Mouse (Mus musculus): ENCODE measurements around the gene Ssbp3.

The Ssbp3 gene

DNA sequence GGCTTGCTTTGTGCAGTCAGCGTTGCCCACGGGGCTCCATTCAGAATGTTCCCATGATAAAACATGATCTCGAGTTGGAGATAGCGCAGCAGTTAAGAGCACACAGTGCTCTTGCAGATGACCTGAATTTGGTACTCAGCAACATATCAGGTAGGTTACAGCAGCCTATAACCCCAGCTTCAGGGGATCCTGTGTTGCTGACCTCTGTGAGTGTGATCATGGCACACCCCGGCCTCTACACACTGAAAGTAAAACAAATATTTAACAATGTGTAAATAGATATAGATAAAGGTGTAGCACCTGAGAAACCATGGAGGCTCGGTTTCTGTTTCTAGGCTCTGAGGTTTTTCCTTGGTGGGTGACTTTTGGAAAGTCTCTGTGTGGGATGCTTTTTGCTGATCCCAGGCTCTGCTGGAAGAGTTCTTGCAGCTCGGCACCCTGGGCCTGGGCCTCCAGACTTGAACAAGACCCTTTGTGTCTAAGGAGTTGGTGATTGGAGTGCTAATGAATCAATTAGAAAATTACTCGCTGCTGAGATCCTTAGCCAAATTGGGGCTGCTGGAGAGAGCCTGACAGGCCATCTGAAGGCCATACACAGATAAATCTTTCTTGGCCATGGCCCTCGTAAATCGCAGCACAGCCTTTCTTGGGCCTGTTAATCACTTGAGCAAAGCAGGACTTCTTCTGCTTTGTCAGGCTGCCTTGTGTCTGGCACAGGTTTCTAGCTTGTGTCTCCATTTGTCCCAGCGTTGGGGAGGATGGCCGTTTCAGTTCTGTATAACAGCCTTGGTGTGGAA lies 49.2 kb downstream of the Ssbp3 start:
- DNase-seq (ENCODE audit: low spot score): no peak

DNA sequence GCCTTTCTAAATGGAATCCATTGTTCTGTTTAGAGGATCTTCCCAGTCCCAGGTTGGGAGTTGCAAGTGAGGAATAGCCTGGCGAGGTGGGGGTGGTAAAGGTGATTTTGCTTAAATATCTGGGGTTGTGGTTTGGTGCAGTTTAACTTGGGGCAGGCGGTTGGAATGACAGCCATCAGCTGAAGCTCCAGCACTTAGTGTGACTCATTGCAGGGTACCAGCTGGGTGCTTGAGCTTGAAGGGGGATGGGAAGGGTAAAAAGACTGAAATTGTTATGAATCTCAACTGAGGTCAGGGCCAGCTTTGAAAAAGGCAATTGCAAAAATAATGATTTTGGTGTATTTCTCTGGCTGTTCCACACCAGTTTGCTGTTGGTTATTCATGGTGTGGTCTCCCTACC lies 50.0 kb downstream of the Ssbp3 start:
- DNase-seq (ENCODE audit: low spot score): no peak

DNA sequence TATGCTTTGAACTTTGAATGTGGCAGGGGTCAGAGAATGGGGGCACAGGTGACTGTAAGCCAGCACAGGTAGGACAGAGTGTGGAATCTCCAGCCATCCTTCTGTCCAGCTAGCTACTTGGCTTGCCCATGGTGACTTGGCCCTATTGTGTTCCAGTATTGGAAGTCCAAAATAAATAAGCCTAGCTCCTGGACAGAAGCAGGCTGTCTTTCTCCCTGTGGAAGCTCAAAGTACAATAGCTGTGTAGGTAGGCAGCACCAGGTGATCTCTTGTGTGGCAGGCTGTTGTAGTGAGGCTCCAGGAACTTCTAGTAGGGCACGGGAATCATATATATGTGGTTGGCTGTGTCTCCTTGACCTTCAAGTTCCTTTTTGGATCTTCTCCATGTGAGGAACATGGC lies 50.8 kb downstream of the Ssbp3 start:
- DNase-seq (ENCODE audit: low spot score): no peak

DNA sequence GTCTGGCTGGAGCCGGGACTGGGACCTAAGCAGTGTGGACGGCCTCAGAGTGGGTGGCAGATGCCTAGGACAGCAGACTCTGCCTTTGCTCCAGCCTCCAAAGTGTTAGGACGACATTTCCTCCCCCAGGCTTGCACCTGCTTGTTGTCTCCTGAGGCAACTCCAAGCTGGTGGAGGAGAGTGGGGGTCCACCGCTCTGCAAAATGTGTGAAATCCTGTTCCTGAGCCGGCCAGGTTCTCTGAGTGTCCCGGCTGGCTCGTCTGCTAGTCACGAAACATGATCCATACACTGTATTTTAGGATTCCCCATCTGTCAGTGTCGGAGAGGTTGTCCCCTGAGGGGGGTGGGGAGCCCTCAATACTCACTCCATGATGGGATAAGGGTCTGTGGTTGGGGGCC lies 53.9 kb downstream of the Ssbp3 start:
- DNase-seq (ENCODE audit: low spot score): no peak

DNA sequence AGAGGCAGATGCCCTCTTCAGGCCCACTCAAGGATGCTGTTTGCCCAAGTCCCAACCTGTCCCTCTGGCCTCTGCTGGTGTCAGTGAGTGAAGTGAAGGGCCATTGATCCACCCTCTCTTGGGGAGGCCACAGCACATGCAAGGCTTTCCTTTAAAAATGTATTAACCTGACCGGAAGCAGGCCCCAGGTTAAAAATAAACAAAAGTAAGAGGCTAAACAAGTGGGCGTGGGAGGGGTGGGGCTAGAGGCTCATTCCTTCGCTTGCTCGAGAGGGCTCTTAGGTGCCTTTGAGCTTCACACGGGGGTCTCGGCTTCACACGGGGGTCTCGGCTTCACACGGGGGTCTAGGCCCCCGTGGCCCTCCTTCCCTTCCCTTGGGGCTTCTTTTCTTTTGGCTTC lies 54.5 kb downstream of the Ssbp3 start:
- no peak for DNase-seq (ENCODE audit: low spot score)

DNA sequence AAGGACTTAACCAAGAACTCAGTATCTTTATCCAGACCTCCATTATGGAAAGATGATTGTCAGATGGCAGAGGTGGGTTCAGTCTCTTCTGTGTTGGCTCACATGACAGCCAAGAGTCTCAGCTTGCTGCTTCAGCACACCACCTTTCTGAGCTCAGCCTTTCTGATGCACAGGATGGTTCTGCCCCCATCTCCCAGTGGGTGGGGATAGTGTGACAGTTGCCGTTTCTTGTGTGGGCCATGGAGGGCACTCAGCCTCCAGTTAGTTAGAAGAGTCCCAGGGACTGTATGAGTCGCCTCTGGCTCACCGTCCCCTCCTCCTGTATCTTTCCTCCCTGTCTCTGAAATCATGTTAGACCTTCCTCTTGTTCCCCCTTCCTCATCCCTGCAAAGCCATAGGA lies 55.9 kb downstream of the Ssbp3 start:
- DNase-seq (ENCODE audit: low spot score): no peak

DNA sequence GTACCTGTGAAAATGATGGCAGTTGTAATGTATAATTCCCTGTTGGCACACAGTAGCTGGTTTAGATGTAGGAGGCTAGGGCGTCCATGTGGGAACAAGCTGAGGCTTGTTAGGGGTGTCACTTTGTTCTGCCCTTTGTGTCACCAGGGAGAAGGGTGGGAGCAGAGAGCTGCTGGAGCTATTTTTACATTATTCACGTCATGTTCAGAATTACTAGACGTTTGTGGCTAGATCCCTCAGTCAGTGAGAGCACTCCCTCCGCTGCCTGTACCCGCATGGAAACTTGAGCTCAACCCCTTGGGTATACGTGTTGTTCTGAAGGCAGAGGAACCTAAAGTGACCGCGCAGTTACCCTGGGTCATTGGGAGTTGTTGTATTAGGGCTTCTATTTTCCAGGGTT lies 58.4 kb downstream of the Ssbp3 start:
- DNase-seq (ENCODE audit: low spot score): no peak

DNA sequence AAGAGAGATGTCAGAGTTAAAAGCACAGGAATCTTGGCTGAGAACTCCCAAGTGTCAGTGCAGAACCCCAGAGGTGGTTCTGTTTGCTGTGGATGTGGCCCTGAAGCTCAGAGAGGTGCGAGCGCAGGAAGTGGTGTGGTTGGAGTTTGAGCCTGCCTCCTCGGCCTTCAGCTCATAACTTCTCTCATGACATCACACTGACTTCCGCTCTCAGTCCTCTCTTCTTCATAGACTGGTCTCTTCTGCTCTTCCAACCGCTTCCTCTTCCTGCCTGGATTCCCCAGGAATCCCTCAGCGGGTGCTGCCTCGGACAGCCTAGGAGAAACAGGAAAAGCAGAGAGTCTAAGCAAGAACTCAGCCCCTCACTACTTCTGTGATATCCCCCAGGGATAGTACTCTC lies 60.3 kb downstream of the Ssbp3 start:
- DNase-seq (ENCODE audit: low spot score): no peak

DNA sequence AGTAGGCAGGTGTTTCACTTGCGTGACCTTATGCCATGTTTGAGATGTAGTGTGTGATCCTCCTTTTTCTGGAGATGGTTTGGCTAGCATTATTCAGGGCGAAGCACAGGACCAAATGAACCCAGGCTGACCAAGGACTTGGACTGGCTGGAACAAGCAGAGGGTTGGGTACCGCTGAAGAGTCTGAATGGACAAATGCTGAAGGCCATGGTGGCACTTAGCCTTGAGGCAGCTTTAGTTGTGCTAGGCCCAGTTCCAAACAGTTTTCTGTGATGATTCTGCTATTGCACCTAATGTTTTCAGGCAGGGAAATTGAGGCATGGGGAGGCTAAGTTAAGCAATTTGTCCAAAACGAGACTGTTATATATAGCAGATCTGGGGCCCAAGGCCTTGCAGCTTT lies 61.6 kb downstream of the Ssbp3 start:
- DNase-seq (ENCODE audit: low spot score): no peak

DNA sequence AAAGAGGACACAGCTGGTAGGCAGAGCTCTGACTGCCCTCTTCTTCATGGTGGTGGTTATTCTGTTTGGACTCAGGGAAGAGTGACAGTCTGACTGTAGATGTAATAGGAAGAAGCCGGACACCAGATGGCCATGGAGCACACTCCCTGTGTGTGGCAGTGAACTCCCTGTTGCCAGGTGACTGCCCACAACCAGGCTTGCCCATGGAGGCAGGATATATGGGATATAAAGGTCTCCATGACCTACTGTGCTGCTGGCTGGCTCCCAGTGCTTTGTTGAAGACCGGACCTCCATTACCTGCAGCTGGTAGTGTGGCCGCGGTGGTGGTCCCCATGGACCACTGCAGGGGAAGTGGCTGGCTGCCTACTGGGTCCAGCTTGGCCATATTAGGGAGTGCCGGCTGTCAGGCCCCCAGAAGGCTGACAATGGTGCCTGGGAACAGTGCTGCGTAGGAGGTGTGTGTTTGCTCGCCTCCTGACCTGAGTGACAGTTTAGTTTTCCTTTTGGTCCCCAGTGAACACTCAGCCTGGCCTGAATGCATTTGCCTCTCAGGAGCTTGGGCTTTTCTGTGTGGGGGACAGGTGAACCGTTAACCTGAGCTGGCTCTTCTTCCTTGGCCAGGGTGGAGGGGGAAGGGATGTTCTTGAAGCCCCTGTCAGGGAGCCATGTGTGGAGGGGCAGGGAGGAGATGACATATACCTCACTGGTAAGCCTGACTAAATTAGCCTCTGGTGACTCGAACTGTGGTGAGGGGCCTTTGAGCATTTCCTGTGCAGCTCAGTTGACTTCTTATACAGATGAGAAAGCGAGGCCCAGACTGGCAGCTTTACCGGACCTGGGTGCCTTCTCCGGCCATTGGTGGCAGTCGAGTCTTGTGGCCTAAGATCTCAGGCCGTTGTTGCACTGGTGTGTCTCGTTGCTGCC lies 62.2 kb downstream of the Ssbp3 start:
- no peak for DNase-seq (ENCODE audit: low spot score)

DNA sequence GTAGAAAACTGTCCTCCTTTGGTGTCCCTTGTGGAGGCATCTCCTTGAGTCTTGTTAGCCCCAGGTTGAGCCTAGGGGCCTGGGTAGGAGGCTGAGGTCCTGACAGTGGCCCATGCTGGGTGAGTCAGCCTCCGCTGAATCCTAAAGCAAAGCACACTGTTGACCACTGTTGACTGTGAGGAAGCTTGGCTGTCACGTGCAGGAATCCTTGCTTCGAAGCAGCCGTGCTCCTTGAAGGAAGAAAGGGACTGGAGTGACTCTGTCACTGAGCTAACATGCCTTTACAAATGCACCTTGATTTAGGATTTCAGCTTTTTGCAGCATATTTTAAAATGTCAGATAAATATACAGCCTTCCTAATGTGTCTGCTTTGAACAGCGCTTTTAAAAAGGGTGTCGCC lies 64.8 kb downstream of the Ssbp3 start:
- DNase-seq (ENCODE audit: low spot score): no peak

DNA sequence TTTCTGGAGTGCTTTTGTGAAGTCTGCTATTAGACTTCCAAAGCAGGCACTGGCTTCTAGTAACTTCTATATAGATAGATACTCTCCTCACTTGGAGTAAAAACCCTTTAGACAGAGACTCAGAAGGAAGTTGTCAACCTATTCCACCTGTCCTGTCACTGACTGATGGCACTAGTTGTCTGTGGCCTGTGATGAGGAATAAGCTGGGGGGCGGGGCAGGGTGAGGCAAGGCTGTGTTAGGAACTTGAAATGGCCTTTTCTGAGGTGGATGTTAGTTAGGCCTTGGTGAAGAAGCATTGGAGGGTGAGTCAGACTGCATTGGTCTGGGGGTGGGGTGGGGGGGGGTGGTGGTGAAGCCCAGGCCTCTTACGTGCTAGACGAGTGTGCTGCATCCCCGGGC lies 65.4 kb downstream of the Ssbp3 start:
- DNase-seq (ENCODE audit: low spot score): no peak

DNA sequence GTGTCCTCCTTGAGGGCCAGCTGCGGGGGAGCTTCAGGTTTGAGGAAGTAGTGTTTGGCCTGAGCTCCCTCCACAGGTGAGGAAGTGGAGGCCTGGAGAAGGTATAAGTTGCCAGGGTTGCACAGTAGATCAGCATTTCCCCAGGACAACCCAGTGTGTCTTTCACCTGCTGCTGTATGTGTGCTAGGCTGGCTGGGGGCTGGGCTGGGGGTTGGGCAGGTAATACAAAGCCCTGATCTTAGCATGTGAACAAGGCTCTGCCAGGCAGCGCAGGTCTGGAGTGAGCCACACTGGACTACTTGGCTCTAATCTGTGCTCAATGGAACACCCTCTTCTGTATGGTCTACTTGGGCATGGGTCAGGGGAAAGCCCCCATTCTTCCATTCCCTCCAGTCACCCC lies 66.1 kb downstream of the Ssbp3 start:
- DNase-seq (ENCODE audit: low spot score): no peak

DNA sequence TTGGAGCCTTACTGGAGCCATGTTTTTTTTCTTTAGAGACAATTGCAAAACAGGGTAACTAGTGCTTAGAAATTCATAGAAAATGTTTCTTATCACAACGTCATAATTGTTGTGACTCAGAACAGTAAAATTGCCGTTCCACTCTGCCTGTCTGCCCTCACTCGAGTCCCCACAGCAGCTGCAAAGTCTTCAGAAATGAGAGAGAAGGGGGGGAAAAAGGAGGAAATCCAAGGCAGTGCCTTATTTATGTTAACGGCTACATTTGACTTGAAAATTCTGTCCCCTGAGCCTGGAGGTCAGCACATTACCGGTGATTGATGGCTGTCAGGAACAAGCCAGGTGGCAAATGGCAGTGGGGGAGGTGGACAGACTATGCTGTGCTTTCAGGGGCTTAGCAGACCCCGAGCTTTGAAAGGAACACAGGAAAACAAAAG lies 66.7 kb downstream of the Ssbp3 start:
- DNase-seq (ENCODE audit: low spot score): no peak

DNA sequence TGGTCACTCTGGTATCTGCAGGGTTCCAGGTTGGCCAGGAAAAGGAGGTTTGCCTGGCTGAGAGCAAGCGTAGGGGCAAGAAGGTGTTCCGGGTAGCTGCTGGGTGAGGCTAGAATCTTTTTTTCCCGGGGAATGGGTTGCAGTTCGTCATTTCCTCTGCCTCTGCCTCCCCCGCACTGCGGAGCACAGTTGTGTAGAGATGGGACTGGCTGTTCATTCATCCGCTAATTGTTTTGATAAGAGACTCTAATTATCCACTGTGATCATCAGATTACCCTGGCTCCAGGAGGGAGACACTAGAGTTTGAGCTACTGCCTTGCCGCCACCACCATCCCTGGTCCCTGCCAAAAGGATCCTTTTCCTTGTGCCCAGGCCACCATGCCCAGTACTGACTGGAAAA lies 67.9 kb downstream of the Ssbp3 start:
- no peak for DNase-seq (ENCODE audit: low spot score)

DNA sequence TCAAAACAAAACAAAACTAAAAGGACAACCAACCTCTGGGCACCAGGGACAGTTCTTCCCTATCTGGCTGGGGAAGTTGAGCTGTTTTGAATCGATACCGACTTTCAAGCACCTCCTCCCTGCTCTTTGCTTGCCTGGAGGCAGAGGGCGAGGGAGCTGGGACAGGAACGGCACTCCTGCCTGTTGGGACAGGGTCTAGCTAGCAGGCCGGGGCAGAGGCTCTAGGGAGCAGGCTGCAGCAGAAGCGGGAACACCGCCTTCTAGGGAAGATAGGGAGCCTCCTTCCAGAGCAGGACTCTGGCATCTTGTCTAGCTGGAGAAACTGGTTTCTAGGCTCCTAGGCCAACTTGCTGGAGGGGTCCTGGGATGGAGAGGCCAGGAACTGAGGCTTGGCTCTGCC lies 70.2 kb downstream of the Ssbp3 start:
- DNase-seq (ENCODE audit: low spot score): no peak

DNA sequence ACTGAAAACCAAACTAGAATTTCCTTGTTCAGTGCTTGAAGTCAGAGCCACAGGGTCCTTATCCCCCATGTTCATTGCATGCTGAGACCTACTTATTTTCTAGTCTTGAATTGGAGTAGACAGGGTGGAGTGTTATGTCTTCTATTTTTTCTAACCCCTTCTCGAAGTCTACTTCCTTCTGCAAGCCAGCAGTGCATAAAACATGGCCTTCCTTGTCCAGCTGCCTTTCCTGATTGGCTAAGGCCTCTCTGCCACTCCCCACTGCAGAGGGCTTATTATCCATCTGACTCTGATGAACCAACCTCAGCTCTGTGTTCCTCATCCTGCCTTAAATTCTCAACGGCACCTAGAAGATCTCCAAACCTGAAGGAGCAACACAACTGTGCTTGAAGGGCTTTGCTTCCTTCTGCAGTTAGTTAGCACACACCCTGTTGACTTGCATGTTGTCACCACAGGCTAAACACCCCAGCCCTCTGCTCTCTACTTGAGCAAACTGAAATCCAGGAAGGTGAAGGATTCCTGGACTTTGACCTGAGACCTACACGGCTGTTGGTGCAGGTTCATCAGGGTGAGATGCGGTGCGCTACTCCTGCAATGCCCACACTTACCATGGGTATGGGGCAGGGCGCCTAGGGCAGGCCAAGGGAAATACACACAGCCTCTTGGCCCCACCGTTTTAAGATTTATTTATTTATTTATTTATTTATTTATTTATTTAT lies 71.0 kb downstream of the Ssbp3 start:
- DNase-seq (ENCODE audit: low spot score): no peak

DNA sequence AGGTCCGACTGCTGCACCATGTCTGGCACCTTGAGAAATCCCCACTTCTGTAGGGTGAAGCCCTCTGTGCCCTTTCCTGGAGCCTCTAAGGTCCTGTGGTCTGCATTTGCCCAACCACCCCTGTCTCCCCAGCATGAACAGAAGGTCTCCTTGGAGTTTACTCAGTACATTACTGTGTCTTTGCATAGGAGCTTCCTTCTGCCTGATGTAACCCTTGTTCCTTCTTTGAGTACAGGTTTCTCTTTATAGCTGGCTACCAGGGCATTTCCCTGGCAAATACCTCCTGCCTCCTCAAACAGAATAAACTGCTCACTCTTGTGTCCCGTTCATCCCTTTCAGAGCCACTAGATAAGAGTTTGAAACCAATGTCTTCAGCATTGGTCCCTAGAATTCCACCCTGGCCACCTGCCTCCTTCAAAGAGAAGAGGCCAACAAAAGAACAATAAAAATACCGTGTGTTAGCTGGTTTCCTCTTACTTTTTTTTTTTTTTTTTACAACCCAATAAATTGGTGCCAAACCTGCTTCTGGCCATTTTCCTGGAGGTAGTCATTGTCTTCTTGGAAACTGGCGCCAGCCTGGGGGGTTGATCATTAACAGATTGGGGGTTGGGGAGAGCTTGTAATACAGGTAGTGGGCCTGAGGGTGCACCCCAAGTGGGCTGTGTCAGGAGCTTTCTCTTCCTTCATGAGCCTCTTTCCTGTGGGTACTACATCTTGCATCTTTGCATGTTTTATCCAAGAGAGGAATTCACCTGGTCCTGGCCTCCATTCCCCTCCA lies 72.0 kb downstream of the Ssbp3 start:
- no peak for DNase-seq (ENCODE audit: low spot score)

DNA sequence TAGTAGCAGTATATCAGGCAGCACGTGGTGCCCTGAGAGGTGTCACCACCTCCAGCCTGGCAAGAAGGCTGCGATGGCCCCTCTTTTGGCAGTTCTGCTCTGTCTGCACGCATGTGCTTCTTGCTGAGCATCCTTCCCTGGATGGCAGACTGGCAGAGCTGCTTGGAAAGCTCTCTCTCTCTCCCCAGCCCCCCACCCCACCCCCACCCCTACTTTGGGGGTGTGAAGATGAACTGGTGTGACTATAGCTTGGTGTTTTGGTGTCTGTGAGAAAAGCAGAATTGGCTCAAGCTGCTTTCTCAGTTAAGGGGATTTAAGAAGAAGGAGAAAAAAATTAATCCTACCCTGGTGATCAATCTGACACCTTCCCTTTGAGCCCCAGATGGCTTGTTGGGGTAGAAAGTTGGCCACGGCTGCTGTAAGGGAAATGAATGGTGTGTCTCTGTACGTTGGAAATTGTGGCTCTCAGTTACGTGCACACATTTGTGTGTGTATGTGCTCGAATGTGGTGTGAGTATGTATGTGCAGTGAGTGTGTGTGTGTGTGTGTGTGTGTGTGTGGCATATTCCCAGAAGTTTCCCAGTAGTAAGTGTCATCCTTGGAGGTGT lies 73.5 kb downstream of the Ssbp3 start:
- no peak for DNase-seq (ENCODE audit: low spot score)

DNA sequence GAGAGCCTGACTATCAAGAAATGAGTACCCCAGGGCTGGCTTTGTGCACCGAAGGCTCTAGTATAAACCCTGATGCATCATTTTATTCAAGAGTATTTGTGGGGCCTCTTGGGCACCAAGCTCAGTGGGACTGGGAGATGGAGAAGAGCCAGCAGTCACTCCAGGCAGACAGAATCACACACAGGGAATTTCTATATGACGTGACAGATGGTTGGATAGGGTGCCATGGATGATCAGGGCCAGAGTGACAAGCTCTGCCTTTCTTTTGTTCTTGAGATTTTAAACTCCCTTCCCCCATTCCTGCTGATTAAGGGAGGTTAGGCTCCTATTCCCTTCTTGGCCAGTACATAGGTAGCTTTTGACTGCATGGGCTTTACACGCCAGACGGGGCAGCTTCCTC lies 74.8 kb downstream of the Ssbp3 start:
- DNase-seq (ENCODE audit: low spot score): no peak
